Mouse (Mus musculus): ENCODE data around the gene Hist2h3c2. TPM values are rescaled to one million over a fixed set of nuclear protein-coding genes. Genes with fewer than 3 reads are reported as not detected.

Hist2h3c2 gene
- total RNA-seq, 1 experiment from 2014 or later = 5.5 TPM

DNA sequence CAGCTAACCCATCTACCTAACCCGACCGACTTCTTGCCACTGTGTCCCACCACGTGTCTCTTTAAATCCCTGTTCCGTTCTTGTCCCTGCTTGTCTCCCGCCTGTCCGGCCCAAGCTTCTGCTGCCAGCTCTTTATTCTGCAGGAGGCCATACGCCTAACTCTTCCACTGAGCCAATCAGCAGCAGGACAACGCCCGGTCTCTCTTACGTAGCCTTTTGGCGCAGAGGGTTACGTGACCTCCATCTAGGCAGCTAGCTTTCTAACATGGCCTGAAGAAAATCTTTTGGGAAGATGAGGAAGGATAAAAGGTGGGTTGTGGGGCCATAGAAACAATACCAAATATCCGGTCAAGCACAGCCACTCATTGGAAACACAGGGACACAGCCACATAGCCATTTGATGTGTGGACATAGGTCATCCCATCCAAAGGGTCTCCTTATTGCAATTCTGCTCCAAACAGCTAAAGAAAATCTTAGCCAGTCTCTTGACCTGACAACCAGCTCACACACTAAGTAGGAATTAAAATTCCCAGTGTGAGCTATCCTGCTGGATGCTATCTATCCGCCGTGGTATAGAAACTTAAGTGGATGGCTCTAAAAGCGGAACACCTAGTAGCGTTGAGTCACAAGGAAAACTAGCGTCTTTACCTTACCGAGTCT lies 23.4 kb upstream of the Hist2h3c2 start:
- ATAC-seq (ENCODE audit: extremely low read depth, insufficient number of reproducible peaks, low FRiP score, poor library complexity, severe bottlenecking) = peak; percentile 77

DNA sequence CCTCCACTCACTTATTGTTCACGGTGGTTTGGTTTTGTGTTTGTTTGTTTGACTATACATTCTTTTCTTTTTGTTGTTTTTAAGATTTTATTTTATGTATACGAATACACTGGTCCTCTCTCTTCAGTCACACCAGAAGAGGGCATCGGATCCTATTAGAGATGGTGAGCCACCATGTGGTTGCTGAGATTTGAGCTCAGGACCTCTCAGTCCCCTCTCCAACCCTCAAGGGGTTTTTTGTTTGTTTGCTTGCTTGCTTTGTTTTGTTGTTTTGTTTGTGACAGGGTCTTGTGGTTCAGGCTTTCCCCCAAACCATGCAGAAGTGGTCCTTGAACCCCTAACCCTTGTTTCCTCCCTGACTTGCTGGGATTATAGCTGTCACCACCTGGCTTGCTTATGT lies 22.7 kb upstream of the Hist2h3c2 start:
- ATAC-seq (ENCODE audit: extremely low read depth, insufficient number of reproducible peaks, low FRiP score, poor library complexity, severe bottlenecking) = no peak

DNA sequence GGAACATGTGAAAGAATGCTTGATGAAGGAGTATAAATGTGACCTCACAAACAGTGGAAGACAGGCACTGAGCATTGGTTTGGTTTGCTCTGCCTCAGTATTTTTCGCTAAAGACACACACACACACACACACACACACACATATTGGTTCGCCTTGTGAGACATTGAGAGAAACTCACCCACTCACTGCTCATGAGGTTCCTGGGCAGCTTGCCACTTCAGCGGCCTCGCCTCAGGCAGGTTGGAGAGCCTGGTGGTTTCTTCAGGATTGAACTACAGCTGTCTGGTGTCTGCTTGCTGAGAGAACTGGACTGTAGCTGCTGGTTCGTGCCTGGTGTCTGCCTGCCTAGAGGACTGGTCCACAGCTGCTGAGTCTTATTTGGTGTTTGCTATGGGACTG lies 21.3 kb upstream of the Hist2h3c2 start:
- ATAC-seq (ENCODE audit: extremely low read depth, insufficient number of reproducible peaks, low FRiP score, poor library complexity, severe bottlenecking) = no peak

DNA sequence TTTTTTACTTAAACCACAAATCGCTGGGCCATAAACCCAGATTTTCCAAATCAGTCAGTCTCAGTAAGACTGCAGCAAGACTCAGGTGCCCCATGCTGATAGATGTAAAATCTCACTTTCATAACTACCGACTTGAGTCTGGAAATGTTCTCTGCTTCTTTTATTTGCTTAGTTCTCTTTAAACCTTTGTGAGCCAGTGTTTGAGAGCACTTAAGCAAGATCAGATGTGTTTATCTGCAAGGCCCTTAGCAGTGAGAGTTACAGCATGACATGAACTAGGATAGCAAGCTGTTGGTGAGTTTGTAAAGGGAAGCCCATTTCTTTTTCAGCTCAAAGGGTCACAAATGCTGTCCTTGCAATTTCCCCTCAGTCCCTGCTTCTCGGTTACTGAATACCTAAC lies 18.3 kb upstream of the Hist2h3c2 start:
- ATAC-seq (ENCODE audit: extremely low read depth, insufficient number of reproducible peaks, low FRiP score, poor library complexity, severe bottlenecking) = no peak

DNA sequence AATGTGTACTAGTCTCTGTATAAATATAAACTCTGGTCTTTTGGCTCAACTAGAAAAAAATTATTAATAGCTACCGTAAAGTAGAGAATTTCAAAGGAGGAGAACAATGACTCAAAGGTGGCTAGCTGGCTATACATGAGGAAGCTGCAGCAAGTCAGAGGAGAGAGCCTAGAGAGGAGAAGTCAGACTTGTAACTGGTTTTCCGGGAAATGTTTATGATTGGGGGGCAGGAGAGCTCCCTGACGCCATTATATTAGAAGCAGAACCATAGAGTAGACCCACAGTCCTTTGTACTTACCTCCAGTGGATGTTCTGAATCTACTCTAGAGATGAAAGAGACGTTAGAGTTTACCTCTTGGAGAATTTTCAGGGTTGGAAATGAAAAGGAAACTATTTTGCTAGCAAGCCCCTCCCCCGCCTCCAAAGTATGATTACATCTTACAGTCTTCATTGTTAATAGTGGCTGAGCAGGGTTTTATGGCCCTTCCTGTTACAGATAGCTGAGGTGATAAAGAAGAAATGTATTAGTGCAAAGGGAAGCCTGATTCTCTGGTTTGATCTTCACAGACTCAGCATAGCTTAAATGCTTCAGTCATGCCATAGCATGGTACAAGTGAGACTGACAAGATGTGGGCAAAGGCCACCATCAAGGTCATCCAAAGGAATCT lies 17.1 kb upstream of the Hist2h3c2 start:
- no peak for ATAC-seq (ENCODE audit: extremely low read depth, insufficient number of reproducible peaks, low FRiP score, poor library complexity, severe bottlenecking)

DNA sequence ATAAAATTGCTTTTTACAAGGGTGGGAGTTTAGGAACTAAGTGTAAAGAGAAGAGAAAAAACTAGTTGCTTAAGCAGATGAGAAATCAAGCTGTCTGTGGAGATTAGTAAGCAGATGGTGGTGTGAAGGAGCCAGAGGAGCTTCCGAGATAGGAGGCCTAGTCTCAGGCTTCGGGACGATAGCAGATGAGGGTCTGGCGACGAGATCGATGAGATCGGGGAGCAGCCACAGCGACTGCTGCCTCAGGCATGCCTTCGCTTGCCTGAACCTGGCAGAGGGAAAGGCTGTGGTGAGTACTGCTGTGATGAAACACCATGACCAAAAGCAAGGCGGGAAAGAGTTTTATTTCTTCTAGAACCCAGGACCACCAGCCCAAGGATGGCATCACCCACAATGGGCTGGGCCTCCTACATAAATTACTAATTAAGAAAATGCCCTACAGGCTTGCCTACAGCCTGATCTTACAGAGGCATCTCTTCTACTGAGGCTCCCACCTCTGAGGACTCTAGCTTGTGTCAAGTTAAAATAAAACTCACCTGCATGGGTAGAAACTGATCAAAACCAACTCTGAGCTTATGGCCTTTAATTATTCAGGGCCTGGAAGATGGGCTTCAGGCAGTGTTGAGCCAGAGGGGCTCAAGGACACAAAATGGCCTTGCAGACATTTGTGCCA lies 15.9 kb upstream of the Hist2h3c2 start:
- no peak for ATAC-seq (ENCODE audit: extremely low read depth, insufficient number of reproducible peaks, low FRiP score, poor library complexity, severe bottlenecking)

DNA sequence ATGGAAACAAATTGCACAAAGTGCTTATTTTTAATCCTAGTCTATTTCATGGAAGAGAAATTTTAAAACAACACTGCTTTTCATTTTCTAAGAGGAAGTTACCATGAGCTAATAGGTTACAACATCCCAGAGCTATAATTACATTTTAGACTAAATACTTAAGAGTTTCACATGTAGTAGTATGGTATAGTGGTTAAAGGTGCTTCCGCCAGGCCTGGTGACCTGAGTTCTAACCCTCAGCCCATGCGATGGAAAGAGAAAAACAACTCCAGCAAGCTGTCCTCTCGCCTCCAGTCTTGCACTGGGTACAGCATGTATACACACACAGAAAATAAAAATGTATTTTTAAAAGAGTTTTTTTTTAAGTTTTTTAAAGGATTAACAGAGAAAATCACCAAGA lies 12.9 kb upstream of the Hist2h3c2 start:
- peak; percentile 55; the same call in 1 of the 2 replicates for ATAC-seq (ENCODE audit: extremely low read depth, insufficient number of reproducible peaks, low FRiP score, poor library complexity, severe bottlenecking)

DNA sequence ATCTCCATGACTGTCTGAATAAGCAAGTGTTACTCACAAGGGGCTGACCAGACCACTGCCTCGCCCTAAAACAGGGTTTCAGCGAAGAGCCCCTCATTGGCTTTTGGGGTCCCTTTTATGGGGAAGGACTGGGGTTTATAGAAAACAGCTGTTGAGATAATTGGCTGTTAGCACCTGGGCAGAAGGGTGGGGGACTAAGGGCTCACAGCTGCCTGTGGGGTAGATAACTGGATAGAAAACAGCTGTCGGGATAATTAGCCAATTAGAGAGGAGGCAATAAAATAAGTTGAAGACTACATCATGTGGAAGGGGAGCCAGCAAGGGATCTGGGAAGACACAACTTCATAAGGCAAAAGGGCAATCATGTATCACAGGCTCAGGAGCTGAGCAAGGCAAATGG lies 12.0 kb upstream of the Hist2h3c2 start:
- no peak for ATAC-seq (ENCODE audit: extremely low read depth, insufficient number of reproducible peaks, low FRiP score, poor library complexity, severe bottlenecking)

DNA sequence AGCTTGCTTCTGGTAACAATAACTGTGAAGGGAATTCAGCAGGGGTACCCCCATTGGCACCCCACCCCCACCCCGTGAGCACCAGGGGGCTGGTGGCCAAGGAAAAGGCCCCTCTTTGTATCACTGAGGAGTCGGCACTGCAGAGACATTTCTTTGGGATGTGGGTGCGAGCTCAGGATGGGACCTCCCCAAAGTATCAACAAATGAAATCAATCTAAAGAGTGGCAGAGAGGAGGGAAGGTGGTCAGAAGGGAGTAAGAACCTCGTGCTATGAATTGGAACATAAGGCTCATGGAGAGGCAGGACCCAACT lies 10.1 kb upstream of the Hist2h3c2 start:
- ATAC-seq (ENCODE audit: extremely low read depth, insufficient number of reproducible peaks, low FRiP score, poor library complexity, severe bottlenecking) = no peak

DNA sequence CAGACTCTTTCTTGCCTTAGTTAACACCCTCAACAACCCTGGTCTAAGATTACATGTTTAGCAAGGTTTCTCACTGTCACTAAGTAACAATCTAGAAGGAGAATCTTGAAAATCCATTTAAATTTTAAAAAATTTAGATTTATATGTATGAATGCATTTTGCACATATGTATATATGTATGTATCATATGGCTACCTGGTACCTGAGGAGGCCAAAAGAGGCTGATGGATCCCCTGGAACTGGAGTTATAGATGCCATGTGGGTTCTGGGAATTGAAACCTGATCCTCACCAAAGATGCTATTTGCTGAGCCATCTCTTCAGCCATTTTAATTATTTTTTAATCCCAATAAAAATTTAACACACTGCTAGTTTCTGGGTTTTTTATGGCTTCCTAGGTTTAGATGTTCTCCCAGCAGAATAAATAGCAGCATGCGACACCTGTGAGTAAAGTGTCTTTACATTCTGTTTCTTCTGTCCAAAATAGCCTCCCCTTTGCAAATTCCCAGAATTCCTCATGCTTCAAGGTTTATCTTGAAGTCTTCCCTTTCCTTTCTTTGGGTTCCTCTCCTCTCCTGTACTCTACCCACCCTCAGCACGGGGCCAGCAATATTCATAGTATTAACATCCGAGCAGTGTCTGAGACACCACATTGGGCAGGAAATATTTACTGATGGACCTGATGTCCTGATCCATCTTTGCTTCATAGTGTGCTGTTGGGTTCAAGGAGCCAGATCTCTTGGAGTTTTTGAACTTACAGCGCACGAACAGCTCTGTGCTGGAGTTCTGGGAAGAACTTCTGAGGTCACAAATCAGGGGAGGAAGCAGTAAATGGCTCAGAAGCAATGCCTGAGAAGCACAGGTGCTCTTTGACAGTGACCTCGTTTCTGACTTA lies 9.5 kb upstream of the Hist2h3c2 start:
- ATAC-seq (ENCODE audit: extremely low read depth, insufficient number of reproducible peaks, low FRiP score, poor library complexity, severe bottlenecking) = no peak

DNA sequence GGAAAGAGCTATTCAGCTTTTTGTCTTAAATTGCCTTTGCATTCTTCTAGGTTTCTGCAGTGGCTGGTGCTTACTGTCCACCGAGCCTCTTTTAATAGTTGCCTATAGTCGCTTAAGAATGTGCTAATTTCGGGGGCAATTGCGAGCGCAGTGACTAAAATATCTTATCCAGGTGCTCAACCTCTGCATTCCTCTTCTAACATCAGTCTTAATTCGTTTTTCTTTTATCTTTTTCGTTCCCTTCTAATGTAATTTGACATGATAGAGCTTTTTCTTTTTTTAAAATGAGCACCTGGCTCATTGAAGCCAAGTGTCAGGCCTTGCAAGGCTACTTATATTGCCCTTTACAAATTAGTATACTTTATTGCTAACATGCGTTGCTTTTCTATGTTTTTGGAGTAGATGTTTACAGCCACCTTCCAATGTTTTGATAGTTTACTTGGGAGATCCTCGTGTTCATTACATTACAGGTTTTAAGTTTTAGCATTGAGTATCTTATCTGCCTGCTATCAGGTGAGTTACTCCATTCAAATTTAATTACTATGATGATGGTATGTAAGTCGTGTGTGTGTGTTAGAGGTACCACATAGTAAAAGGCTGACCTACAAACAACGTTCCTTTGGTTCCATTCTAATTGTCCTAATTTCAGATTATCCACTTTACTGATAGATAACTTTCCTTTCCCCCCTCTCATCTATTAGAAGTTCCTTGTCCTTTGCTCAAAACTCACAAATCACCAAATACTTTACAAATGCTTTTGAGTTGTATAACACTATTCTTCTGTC lies 8.6 kb upstream of the Hist2h3c2 start:
- no peak for ATAC-seq (ENCODE audit: extremely low read depth, insufficient number of reproducible peaks, low FRiP score, poor library complexity, severe bottlenecking)

DNA sequence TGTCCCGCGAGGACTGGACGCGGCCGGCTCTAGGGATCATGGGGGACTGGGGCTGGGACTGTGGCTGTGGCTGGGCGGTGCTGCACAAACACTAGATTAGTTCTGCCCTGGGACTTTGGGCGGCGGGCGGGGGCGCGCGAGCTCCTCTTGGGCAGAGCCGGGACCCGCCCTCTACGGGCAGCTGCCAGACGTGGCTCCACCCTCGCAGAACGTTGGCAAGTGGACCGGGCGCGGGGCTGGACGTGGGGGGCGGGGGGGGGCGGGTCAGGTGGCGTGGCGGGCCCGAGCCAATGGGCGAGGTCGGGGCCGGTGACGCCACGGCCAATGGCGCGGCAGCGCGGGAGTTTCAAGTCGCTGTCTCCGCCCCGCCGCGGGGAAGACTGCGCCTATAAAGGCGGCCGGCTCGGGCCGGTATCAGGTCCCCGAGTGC lies 7.5 kb upstream of the Hist2h3c2 start, which contains the start of gene Hist2h3c1:
Gene Hist2h3c1, plus strand, starts transcription at position 259 of the 430 bp plus-strand sequence.
- peak; percentile 79 for ATAC-seq (ENCODE audit: extremely low read depth, insufficient number of reproducible peaks, low FRiP score, poor library complexity, severe bottlenecking)

DNA sequence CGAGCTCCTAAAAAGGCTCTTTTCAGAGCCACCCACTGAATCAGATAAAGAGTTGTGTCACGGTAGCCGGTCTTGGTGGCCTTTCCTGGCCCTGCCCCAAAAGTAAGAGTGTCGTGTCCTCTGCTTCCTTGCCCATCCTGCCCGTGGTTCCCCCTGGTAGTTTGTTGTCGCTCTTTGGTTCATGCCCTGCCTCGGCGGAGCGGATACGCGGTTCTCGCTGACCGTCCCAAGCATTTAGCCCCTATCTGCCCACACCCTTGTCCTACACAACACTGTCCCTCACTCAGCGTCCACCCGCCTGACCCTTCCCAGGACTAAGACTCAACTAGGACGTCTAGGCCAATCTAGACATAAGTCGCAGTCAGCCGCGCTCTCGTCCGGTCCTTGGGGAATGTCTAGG lies 7.1 kb upstream of the Hist2h3c2 start:
- ATAC-seq (ENCODE audit: extremely low read depth, insufficient number of reproducible peaks, low FRiP score, poor library complexity, severe bottlenecking) = 0 out of 2 replicates have a peak, but pooled peaks have one; percentile 2

DNA sequence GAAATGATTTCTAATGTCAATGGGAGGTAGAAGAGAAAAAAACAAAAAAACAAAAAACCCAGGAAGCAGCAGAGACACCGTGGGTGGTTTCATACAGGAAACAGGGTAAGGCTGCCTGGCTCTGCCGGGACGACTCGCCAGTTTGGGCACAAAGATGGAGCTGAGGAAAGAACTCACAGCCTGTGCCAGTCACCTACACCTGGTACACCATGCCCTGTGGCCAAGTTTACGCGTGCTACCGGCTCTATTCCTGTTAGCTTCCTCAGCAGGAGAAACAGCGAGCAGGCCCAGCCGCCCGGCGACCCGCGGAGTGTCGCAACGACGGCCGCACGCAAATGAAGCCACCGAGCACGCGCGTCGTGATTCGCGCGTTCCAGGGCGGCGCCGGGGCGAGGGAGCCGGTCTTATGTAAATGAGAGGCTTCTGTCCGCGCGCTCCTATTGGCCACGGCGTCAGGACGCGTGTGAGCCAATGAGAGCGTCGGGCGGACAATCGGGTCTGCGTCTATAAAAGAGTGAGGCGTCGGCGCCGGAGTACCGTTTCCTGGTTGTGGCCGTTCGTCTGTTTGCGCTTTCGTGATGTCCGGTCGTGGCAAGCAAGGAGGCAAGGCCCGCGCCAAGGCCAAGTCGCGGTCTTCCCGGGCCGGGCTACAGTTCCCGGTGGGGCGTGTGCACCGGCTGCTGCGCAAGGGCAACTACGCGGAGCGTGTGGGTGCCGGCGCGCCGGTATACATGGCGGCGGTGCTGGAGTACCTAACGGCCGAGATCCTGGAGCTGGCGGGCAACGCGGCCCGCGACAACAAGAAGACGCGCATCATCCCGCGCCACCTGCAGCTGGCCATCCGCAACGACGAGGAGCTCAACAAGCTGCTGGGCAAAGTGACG lies 6.3 kb upstream of the Hist2h3c2 start, which contains the start of gene Hist2h2aa1:
Gene Hist2h2aa1, plus strand, starts transcription at position 495 of the 884 bp plus-strand sequence.
- peak; percentile 79 for ATAC-seq (ENCODE audit: extremely low read depth, insufficient number of reproducible peaks, low FRiP score, poor library complexity, severe bottlenecking)

DNA sequence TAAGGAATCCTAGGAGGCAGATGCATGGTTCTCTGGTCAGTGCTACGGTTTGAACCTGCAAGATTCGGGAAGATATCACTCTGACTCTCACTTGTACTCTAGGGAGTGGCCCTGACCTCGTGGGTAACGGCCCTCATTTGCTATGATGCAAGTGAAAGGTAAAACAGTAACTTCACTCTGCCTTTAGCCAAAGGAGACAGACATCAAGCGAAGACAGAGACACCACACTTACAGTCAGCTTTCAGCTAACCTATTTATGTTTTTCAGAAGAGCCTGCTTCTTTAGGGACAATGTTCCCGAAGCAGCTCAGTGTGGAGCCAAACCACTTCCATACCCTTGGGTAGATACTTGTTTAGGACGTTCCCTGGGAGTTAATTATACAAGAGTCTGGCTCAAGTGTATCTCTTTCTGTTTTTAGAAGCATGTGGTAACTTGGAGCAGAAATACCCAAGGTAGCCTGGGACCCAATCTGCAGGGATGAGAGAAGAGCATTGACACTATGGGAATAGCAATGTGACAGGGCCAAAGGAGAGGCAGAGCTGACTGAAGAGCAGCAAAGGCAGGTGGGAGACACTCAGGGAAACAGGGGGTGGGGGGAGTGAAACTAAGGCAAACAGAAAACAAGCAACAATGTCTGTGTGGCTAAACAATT lies 5.1 kb upstream of the Hist2h3c2 start:
- ATAC-seq (ENCODE audit: extremely low read depth, insufficient number of reproducible peaks, low FRiP score, poor library complexity, severe bottlenecking) = no peak

DNA sequence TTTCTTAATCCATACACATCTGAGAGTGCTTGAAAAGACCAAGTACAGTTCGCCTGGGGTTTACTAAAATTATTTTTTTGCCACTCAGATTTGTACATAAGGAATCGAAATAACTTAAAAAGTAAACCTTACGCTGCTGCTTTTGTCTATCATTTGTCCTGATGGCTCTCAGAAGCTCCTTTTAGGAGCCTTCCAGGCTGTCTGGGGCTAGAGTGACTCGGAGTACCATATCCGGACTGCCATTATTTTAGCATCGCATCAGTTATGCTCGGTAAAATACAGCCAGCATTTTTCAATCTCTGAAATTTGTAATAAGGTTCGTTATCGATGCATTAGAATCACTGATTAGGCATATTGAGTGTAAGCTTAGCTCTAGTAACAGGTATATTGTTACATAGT lies 1.9 kb upstream of the Hist2h3c2 start:
- ATAC-seq (ENCODE audit: extremely low read depth, insufficient number of reproducible peaks, low FRiP score, poor library complexity, severe bottlenecking) = no peak

Data from neutrophil, adult 5-6 weeks (primary cell).